Mouse (Mus musculus) forebrain, postnatal 0 days (tissue): ENCODE measurements around the gene Tmem235. TPM values are rescaled to one million over a fixed set of nuclear protein-coding genes. Genes with fewer than 3 reads are reported as not detected.

Experiments
- ATAC-seq: fragments of 200-750 bp; cut with Nextera tagmentation; 2 replicates; pipeline ENCODE4 v1.8.0; 2017; ENCODE audit warnings: mild to moderate bottlenecking, moderate library complexity
- DNase-seq: peaks from one replicate; pipeline ENCODE4 v3.0.0-alpha.2; 2015
- H3K27ac ChIP-seq: fragments of 300-500 bp; sonication (generic); 2 replicates; pipeline ENCODE4 v1.5.1; 2014; ENCODE audit warnings: low read depth, mild to moderate bottlenecking, antibody characterized with exemption, low read length, moderate library complexity, mixed read lengths
- H3K27me3 ChIP-seq: fragments of 300-500 bp; sonication (generic); 2 replicates; pipeline ENCODE4 v1.6.1; 2014; ENCODE audit warnings: mild to moderate bottlenecking, low read length, mixed read lengths; ENCODE audit not compliant: insufficient read depth
- H3K36me3 ChIP-seq: fragments of 300-500 bp; sonication (generic); 2 replicates; pipeline ENCODE4 v1.6.1; 2014; ENCODE audit warnings: mild to moderate bottlenecking, moderate library complexity; ENCODE audit not compliant: insufficient read depth
- H3K4me1 ChIP-seq: fragments of 300-500 bp; sonication (generic); 2 replicates; pipeline ENCODE4 v1.6.1; 2014; ENCODE audit warnings: antibody characterized with exemption; ENCODE audit not compliant: insufficient read depth
- H3K4me2 ChIP-seq: fragments of 300-500 bp; sonication (generic); 2 replicates; pipeline ENCODE4 v1.6.1; 2014; ENCODE audit warnings: low read depth, mild to moderate bottlenecking, moderate library complexity
- H3K4me3 ChIP-seq: fragments of 300-500 bp; sonication (generic); 2 replicates; pipeline ENCODE4 v1.5.1; 2014; ENCODE audit warnings: low read depth, low read length, mixed read lengths
- H3K9ac ChIP-seq: fragments of 300-500 bp; sonication (generic); 2 replicates; pipeline ENCODE4 v1.6.1; 2014; ENCODE audit warnings: mild to moderate bottlenecking
- H3K9me3 ChIP-seq: fragments of 300-500 bp; sonication (generic); 2 replicates; pipeline ENCODE4 v1.6.1; 2016; ENCODE audit warnings: low read length
- CTCF ChIP-seq: sonication (generic); IDR thresholded peaks from 2 replicates; pipeline ENCODE4 v1.5.1; 2016; ENCODE audit warnings: antibody characterized with exemption, control low read depth, low read depth
- WGBS: fragments of 180-500 bp; shearing (Covaris S2); extraction: QIAGEN DNeasy Blood & Tissue Kit; methylation state at CpG from one replicate; pipeline ENCODE4 v1.1.7; 2014; 5-methylcytosine and 5-hydroxymethylcytosine counted together
- polyA plus RNA-seq: library from polyadenylated mRNA; unstranded; fragments of >200 nt; fragmentation: Nextera tagmentation; extraction: Ambion mirVana; gene quantifications from 2 replicates; pipeline ENCODE4 v1.2.1, GENCODE M21; 2015
- total RNA-seq: library from RNA; depleted of rRNA; stranded (reverse); fragments of >200 nt; gene quantifications from 2 replicates; pipeline ENCODE4 v1.2.3, GENCODE M21; 2014

The Tmem235 gene
- total and polyA plus RNA-seq, 2 experiments from 2014 or later = not detected

- H3K9me3 ChIP-seq = no peaks in the 10 kb centered on the region
- under 1% methylated on average over 50 of the region's 51 CpGs for WGBS
- ATAC-seq (peak; percentile 96), DNase-seq (peak; percentile 99)
- peak within 1 kb of the TSS; percentile 87 for H3K4me2 ChIP-seq
- peak within 1 kb of the TSS; percentile 99 for H3K27ac ChIP-seq
- H3K36me3 ChIP-seq = no peaks in the 10 kb centered on the region
- H3K4me1 ChIP-seq = peaks cover 6% of the 10 kb centered on the region; the same call in 1 of the 2 replicates
- peak within 1 kb of the TSS; percentile 62 for H3K4me3 ChIP-seq
- peak within 1 kb of the TSS; percentile 95 for H3K9ac ChIP-seq
- H3K27me3 ChIP-seq = no peaks in the 10 kb centered on the region
- no peak for TF ChIP-seq CTCF
Measured at GRCm38 (mm10) chr11:117848985-117849671, 11.4 kb upstream of the Tmem235 start, which contains the start of gene Birc5. Gene Birc5, plus strand, starts transcription at chr11:117849251.

- DNase-seq (no peak), ATAC-seq (no peak)
- Histone ChIP-seq H3K4me3 (no peak overlapping the region), H3K4me2 (no peak overlapping the region), H3K36me3 (no peaks in the 10 kb centered on the region), H3K9me3 (no peaks in the 10 kb centered on the region), H3K27ac (no peak overlapping the region), H3K9ac (no peak overlapping the region), H3K27me3 (no peaks in the 10 kb centered on the region), H3K4me1 (peaks cover 6% of the 10 kb centered on the region; the same call in 1 of the 2 replicates)
- WGBS = 99% methylated on average over 3 of the region's 3 CpGs
- no peak for TF ChIP-seq CTCF
Measured at GRCm38 (mm10) chr11:117852875-117853274, 7.7 kb upstream of the Tmem235 start.

GRCm38 (mm10) chr11:117854241-117854640 is 6.3 kb upstream of the Tmem235 start:
- Histone ChIP-seq H3K9me3 (no peaks in the 10 kb centered on the region), H3K27me3 (no peaks in the 10 kb centered on the region), H3K4me2 (no peak overlapping the region), H3K4me1 (no peaks in the 10 kb centered on the region), H3K9ac (no peak overlapping the region), H3K4me3 (no peak overlapping the region), H3K36me3 (no peaks in the 10 kb centered on the region), H3K27ac (no peak overlapping the region)
- no peak for DNase-seq
- no peak for ATAC-seq
- TF ChIP-seq CTCF = no peak
- WGBS = 91% methylated on average over 9 of the region's 9 CpGs

GRCm38 (mm10) chr11:117855360-117855759 is 5.2 kb upstream of the Tmem235 start:
- H3K36me3 ChIP-seq = no peaks in the 10 kb centered on the region
- DNase-seq = no peak
- H3K4me1 ChIP-seq = no peaks in the 10 kb centered on the region

GRCm38 (mm10) chr11:117855975-117856374 is 4.6 kb upstream of the Tmem235 start:
- no peak overlapping the region for H3K9ac ChIP-seq
- ATAC-seq (no peak), DNase-seq (no peak)
- no peak overlapping the region for H3K4me3 ChIP-seq
- H3K9me3 ChIP-seq = no peaks in the 10 kb centered on the region
- no peaks in the 10 kb centered on the region; the same call in 1 of the 2 replicates for H3K27me3 ChIP-seq
- no peaks in the 10 kb centered on the region for H3K36me3 ChIP-seq
- 74% methylated on average over 1 of the region's 1 CpGs for WGBS
- no peaks in the 10 kb centered on the region for H3K4me1 ChIP-seq
- no peak overlapping the region for H3K4me2 ChIP-seq
- no peak overlapping the region for H3K27ac ChIP-seq
- TF ChIP-seq CTCF = no peak

More at GRCm38 (mm10) chr11:117855360-117855759, 5.2 kb upstream of the Tmem235 start:
- Histone ChIP-seq H3K4me2 (no peak overlapping the region), H3K4me3 (no peak overlapping the region), H3K9me3 (no peaks in the 10 kb centered on the region), H3K27me3 (no peaks in the 10 kb centered on the region; the same call in 1 of the 2 replicates), H3K27ac (no peak overlapping the region), H3K9ac (no peak overlapping the region)
- no peak for TF ChIP-seq CTCF
- WGBS = 94% methylated on average over 5 of the region's 5 CpGs
- no peak for ATAC-seq

GRCm38 (mm10) chr11:117857462-117857861 is 3.1 kb upstream of the Tmem235 start:
- WGBS = 91% methylated on average over 10 of the region's 10 CpGs
- H3K9ac ChIP-seq = no peak overlapping the region

GRCm38 (mm10) chr11:117858392-117858791 is 2.2 kb upstream of the Tmem235 start:
- H3K36me3 ChIP-seq = no peaks in the 10 kb centered on the region
- WGBS = 58% methylated on average over 3 of the region's 3 CpGs
- no peak for TF ChIP-seq CTCF
- H3K27ac ChIP-seq = no peak overlapping the region
- H3K4me2 ChIP-seq = no peak overlapping the region
- H3K27me3 ChIP-seq = no peaks in the 10 kb centered on the region; the same call in 1 of the 2 replicates
- H3K9me3 ChIP-seq = no peaks in the 10 kb centered on the region
- H3K9ac ChIP-seq = no peak overlapping the region
- no peak overlapping the region for H3K4me3 ChIP-seq
- H3K4me1 ChIP-seq = no peaks in the 10 kb centered on the region
- no peak for ATAC-seq
- DNase-seq = no peak

More at GRCm38 (mm10) chr11:117857462-117857861, 3.1 kb upstream of the Tmem235 start:
- no peak overlapping the region for H3K4me2 ChIP-seq
- H3K36me3 ChIP-seq = no peaks in the 10 kb centered on the region
- no peaks in the 10 kb centered on the region for H3K4me1 ChIP-seq
- no peaks in the 10 kb centered on the region; the same call in 1 of the 2 replicates for H3K27me3 ChIP-seq
- TF ChIP-seq CTCF = no peak
- H3K4me3 ChIP-seq = no peak overlapping the region
- H3K9me3 ChIP-seq = no peaks in the 10 kb centered on the region
- no peak for ATAC-seq
- H3K27ac ChIP-seq = no peak overlapping the region
- no peak for DNase-seq
